Mouse (Mus musculus) forebrain, embryonic 15.5 days (tissue): ENCODE results near the gene Gm16181. TPM values are rescaled to one million over a fixed set of nuclear protein-coding genes. Genes with fewer than 3 reads are reported as not detected.

Source experiments
- ATAC-seq: fragments of 200-750 bp; cut with Nextera tagmentation; replicated peaks from 2 replicates; pipeline ENCODE4 v1.8.0; 2017; ENCODE audit warnings: mild to moderate bottlenecking, moderate TSS enrichment, moderate library complexity
- H3K27ac ChIP-seq: fragments of 300-500 bp; sonication (generic); replicated peaks from 2 replicates; pipeline ENCODE4 v1.5.1; 2015; ENCODE audit warnings: mild to moderate bottlenecking, inconsistent platforms
- H3K27me3 ChIP-seq: fragments of 300-500 bp; sonication (generic); 2 replicates; pipeline ENCODE4 v1.6.1; 2015; ENCODE audit warnings: inconsistent platforms
- H3K36me3 ChIP-seq: fragments of 300-500 bp; sonication (generic); 2 replicates; pipeline ENCODE4 v1.6.1; 2015; ENCODE audit warnings: mild to moderate bottlenecking, inconsistent platforms
- H3K4me1 ChIP-seq: fragments of 300-500 bp; sonication (generic); 2 replicates; pipeline ENCODE4 v1.6.1; 2015; ENCODE audit warnings: inconsistent platforms
- H3K4me2 ChIP-seq: fragments of 300-500 bp; sonication (generic); replicated peaks from 2 replicates; pipeline ENCODE4 v1.6.1; 2015; ENCODE audit warnings: mild to moderate bottlenecking, inconsistent platforms
- H3K4me3 ChIP-seq: fragments of 300-500 bp; sonication (generic); 2 replicates; pipeline ENCODE4 v1.5.1; 2015; ENCODE audit warnings: mild to moderate bottlenecking, inconsistent platforms
- H3K9ac ChIP-seq: fragments of 300-500 bp; sonication (generic); replicated peaks from 2 replicates; pipeline ENCODE4 v1.6.1; 2015; ENCODE audit warnings: mild to moderate bottlenecking, inconsistent platforms
- H3K9me3 ChIP-seq: fragments of 300-500 bp; sonication (generic); 2 replicates; pipeline ENCODE4 v1.6.1; 2016; ENCODE audit warnings: inconsistent platforms
- WGBS: fragments of 180-500 bp; shearing (Covaris S2); methylation state at CpG from one replicate; pipeline ENCODE4 v1.1.7; 2015; ENCODE audit warnings: mixed read lengths; 5-methylcytosine and 5-hydroxymethylcytosine counted together
- polyA plus RNA-seq: library from polyadenylated mRNA; unstranded; fragments of >200 nt; fragmentation: Nextera tagmentation; extraction: Ambion mirVana; gene quantifications from 2 replicates; pipeline ENCODE4 v1.2.1, GENCODE M21; 2015

Gm16181 gene
- polyA plus RNA-seq, 1 experiment from 2014 or later = 0.61 TPM

DNA sequence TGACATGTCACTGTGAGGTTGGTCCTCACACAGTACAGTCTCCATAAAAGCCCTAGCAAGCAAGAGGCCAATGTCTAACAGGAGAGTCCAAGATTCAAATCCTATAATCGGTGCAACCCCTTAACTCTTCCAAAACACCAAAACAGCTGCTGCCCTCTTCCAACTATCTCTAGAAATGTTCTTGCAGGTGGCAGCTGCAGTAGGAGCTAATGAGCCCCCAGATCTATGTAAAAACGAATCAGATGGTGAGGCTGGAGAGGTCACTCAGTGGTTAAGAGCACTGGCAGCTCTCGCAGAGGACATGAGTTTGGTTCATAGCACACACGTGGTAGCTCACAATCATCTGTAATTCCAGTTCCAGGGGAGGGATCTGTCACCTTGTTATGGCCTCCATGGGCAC, 35.1 kb downstream of the Gm16181 start:
- no peak overlapping the region for H3K27ac ChIP-seq
- H3K27me3 ChIP-seq = no peaks in the 10 kb centered on the region
- H3K36me3 ChIP-seq = peaks cover 37% of the 10 kb centered on the region
- H3K9ac ChIP-seq = no peak overlapping the region
- WGBS = 64% methylated on average over 4 of the region's 4 CpGs
- H3K4me3 ChIP-seq = no peak overlapping the region
- H3K9me3 ChIP-seq = no peaks in the 10 kb centered on the region
- H3K4me2 ChIP-seq = no peak overlapping the region
- 0 out of 2 replicates have a peak, but pooled peaks cover 4% of the 10 kb centered on the region for H3K4me1 ChIP-seq
- no peak for ATAC-seq

- H3K9me3 ChIP-seq = no peaks in the 10 kb centered on the region
- H3K4me2 ChIP-seq = no peak overlapping the region
- no peak overlapping the region for H3K9ac ChIP-seq
- ATAC-seq = no peak
- no peak overlapping the region for H3K4me3 ChIP-seq
- peaks cover 22% of the 10 kb centered on the region for H3K36me3 ChIP-seq
- WGBS = 70% methylated on average over 1 of the region's 1 CpGs
- H3K4me1 ChIP-seq = 0 out of 2 replicates have a peak, but pooled peaks cover 4% of the 10 kb centered on the region
- no peaks in the 10 kb centered on the region for H3K27me3 ChIP-seq
- no peak overlapping the region for H3K27ac ChIP-seq
Measured at GRCm38 (mm10) chr17:35257378-35257777, 36.7 kb downstream of the Gm16181 start.

GRCm38 (mm10) chr17:35257824-35258491, 37.3 kb downstream of the Gm16181 start:
- 9% methylated on average over 17 of the region's 17 CpGs for WGBS
- Histone ChIP-seq H3K9me3 (no peaks in the 10 kb centered on the region), H3K27ac (no peak overlapping the region), H3K4me1 (0 out of 2 replicates have a peak, but pooled peaks cover 4% of the 10 kb centered on the region), H3K27me3 (no peaks in the 10 kb centered on the region), H3K9ac (peak overlapping the region; percentile 36; the same call in 1 of the 2 replicates), H3K4me2 (peak overlapping the region; percentile 36), H3K4me3 (peak overlapping the region; percentile 19), H3K36me3 (peaks cover 16% of the 10 kb centered on the region)
- no peak for ATAC-seq

- Histone ChIP-seq H3K4me3 (no peak overlapping the region), H3K4me2 (no peak overlapping the region), H3K9ac (no peak overlapping the region), H3K36me3 (peaks cover 8% of the 10 kb centered on the region), H3K4me1 (peaks cover 9% of the 10 kb centered on the region), H3K27me3 (no peaks in the 10 kb centered on the region), H3K9me3 (no peaks in the 10 kb centered on the region), H3K27ac (no peak overlapping the region)
- WGBS = 62% methylated on average over 14 of the region's 14 CpGs
- ATAC-seq = no peak
Measured at GRCm38 (mm10) chr17:35258492-35259478, 38.2 kb downstream of the Gm16181 start.

DNA sequence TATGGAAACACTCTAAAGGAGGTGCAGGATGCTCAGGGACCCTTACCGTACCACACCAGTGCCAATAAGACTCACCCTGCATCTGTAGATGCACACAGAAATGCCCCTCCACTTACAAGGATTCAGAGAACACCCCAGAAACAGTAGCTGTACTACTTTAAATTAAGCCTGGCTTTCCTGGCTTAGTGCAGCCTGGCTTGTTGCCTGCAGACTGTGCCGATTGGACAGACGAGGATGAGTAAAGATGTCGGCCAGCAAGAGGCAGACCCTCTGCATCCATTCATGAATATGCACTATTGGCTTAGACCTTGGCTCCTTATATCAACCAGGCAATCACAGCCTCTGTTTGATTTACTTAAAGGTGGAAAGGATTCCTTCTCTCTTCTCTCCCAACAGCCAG, 39.0 kb downstream of the Gm16181 start:
- Histone ChIP-seq H3K27me3 (no peaks in the 10 kb centered on the region), H3K9ac (no peak overlapping the region), H3K4me3 (no peak overlapping the region), H3K27ac (no peak overlapping the region), H3K4me2 (no peak overlapping the region), H3K36me3 (no peaks in the 10 kb centered on the region), H3K9me3 (no peaks in the 10 kb centered on the region), H3K4me1 (peaks cover 11% of the 10 kb centered on the region)
- ATAC-seq = no peak
- WGBS = 71% methylated on average over 4 of the region's 4 CpGs

GRCm38 (mm10) chr17:35261651-35262050, 41.0 kb downstream of the Gm16181 start:
- H3K4me3 ChIP-seq = no peak overlapping the region
- no peaks in the 10 kb centered on the region for H3K27me3 ChIP-seq
- H3K36me3 ChIP-seq = no peaks in the 10 kb centered on the region
- H3K4me1 ChIP-seq = peaks cover 11% of the 10 kb centered on the region
- ATAC-seq = no peak
- H3K27ac ChIP-seq = no peak overlapping the region
- H3K4me2 ChIP-seq = no peak overlapping the region
- no peak overlapping the region for H3K9ac ChIP-seq
- WGBS = 76% methylated on average over 13 of the region's 13 CpGs
- no peaks in the 10 kb centered on the region for H3K9me3 ChIP-seq

DNA sequence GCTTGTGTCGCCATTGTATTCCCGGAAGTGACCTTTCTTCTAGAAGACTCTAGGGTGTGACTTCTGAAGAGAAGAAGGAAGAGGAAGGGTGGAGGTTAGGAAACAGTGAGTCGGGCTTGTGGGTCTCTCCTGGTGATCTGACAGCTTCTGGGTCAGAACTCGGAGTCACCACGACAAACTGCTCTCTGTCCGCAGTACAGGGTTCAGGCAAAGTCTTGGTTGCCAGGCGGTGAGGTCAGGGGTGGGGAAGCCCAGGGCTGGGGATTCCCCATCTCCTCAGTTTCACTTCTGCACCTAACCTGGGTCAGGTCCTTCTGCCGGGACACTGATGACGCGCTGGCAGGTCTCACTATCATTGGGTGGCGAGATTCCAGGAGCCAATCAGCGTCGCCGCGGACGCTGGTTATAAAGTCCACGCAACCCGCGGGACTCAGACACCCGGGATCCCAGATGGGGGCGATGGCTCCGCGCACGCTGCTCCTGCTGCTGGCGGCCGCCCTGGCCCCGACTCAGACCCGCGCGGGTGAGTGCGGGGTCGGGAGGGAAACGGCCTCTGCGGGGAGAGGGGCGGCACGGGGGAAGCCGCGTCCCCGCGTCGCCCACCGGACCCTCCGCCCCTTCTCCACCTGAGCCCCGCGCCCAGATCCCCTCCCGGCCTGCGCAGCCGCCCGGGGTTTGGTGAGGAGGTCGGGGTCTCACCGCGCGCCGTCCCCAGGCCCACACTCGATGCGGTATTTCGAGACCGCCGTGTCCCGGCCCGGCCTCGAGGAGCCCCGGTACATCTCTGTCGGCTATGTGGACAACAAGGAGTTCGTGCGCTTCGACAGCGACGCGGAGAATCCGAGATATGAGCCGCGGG, 42.3 kb downstream of the Gm16181 start, which contains the start of gene H2-D1:
Gene H2-D1, plus strand, starts transcription at position 67 of the 859 bp plus-strand sequence.
- ATAC-seq = peak; percentile 89
- no peak within 1 kb of the TSS for H3K27ac ChIP-seq
- peak within 1 kb of the TSS; percentile 97 for H3K4me2 ChIP-seq
- peaks cover 9% of the 10 kb centered on the region for H3K4me1 ChIP-seq
- H3K27me3 ChIP-seq = no peaks in the 10 kb centered on the region
- no peaks in the 10 kb centered on the region for H3K9me3 ChIP-seq
- H3K36me3 ChIP-seq = no peaks in the 10 kb centered on the region
- H3K9ac ChIP-seq = peak within 1 kb of the TSS; percentile 73
- WGBS = 2% methylated on average over 73 of the region's 73 CpGs
- peak within 1 kb of the TSS; percentile 80 for H3K4me3 ChIP-seq

DNA sequence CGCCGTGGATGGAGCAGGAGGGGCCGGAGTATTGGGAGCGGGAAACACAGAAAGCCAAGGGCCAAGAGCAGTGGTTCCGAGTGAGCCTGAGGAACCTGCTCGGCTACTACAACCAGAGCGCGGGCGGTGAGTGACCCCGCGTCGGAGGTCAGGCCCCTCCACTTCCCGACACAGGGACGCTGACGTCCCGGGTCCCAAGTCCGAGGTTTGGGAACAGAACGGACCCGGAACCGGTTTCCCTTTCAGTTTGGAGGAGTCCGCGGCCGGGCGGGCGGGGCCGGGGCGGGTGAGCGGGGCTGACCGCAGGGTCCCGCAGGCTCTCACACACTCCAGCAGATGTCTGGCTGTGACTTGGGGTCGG, 42.9 kb downstream of the Gm16181 start:
- ATAC-seq = 0 out of 2 replicates have a peak, but pooled peaks have one; percentile 12
- Histone ChIP-seq H3K27ac (no peak overlapping the region), H3K9me3 (no peaks in the 10 kb centered on the region), H3K27me3 (no peaks in the 10 kb centered on the region), H3K36me3 (no peaks in the 10 kb centered on the region), H3K9ac (peak overlapping the region; percentile 73), H3K4me3 (peak overlapping the region; percentile 80), H3K4me2 (peak overlapping the region; percentile 97), H3K4me1 (peaks cover 7% of the 10 kb centered on the region)
- under 1% methylated on average over 31 of the region's 31 CpGs for WGBS

DNA sequence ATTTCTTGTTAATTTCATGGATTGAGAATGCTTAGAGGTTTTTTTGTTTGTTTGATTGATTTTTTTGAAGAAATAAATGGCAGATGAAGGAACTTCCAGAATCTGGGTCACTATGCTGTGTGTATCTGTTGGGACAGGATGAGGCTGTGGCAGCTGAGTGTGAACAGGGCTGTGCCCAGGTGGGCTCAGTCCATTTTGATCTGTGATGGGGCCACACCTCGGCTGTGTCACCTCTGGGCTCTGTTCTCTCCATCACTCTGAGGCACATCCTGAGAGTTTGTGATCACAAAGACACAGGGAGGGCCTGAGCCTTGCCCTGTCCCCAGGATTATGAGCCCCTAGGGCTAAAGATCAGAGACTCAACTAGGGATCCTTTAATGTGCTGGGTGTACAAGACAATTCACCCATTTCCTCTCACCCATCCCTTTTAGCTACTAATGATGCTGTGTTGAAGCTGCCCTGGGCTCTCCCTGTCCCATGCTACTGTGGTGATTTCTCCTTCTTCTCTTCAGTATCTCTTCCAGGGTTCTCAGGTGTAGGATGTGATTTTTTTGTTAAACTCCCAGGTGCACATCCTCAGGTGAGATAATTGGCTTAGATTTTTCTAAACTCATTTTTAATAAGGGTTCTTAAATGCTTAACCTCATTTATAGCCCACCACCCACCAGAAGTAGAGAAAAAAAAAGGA, 46.9 kb downstream of the Gm16181 start:
- WGBS = 76% methylated on average over 1 of the region's 1 CpGs
- ATAC-seq = no peak
- H3K36me3 ChIP-seq = no peaks in the 10 kb centered on the region
- no peak overlapping the region for H3K27ac ChIP-seq
- H3K4me1 ChIP-seq = peaks cover 7% of the 10 kb centered on the region
- no peaks in the 10 kb centered on the region for H3K27me3 ChIP-seq
- H3K4me3 ChIP-seq = no peak overlapping the region
- no peaks in the 10 kb centered on the region for H3K9me3 ChIP-seq
- no peak overlapping the region for H3K4me2 ChIP-seq
- no peak overlapping the region for H3K9ac ChIP-seq

DNA sequence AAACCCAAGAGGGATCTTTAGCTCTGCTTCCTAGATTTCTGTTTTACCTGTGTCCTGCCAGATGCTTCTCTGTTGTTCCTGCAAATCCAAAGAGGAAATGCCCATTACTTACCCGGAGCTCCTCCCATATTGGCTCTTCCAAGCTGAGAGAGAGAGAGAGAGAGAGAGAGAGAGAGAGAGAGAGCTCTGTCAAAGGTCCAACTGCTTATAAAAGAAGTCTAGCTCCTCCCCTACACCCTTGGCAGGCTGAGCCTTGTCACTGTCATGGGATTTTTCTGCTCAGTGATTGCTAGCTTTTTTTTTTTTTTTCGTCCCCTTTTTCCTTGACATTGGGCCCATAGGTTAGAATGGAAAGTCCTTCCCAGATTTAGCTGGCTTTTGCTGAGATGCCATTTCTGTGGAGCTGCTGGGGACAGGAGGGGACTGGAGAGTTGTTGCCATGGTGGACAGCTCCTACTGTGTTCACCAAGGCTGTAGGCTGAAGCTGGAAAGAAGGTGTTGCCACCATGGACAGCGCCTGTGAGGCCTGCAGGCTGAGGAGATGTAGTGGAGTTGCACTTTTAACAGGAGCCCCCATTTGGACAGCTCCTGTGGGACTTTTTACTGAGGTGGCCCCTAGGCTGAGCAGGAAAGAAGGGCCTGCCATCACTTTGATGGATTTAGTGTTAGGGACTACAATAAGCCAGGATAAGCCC, 49.2 kb downstream of the Gm16181 start:
- Histone ChIP-seq H3K36me3 (no peaks in the 10 kb centered on the region), H3K4me2 (no peak overlapping the region), H3K9ac (no peak overlapping the region), H3K4me3 (no peak overlapping the region), H3K4me1 (no peaks in the 10 kb centered on the region), H3K9me3 (no peaks in the 10 kb centered on the region), H3K27me3 (no peaks in the 10 kb centered on the region), H3K27ac (no peak overlapping the region)
- WGBS = 17% methylated on average over 3 of the region's 3 CpGs
- no peak for ATAC-seq

- H3K27me3 ChIP-seq = peaks cover 13% of the 10 kb centered on the region
- 78% methylated on average over 3 of the region's 3 CpGs for WGBS
- no peak for ATAC-seq
- no peak overlapping the region for H3K4me3 ChIP-seq
- no peak overlapping the region for H3K27ac ChIP-seq
- no peak overlapping the region for H3K4me2 ChIP-seq
- H3K9me3 ChIP-seq = no peaks in the 10 kb centered on the region
- no peak overlapping the region for H3K9ac ChIP-seq
- no peaks in the 10 kb centered on the region for H3K36me3 ChIP-seq
- no peaks in the 10 kb centered on the region for H3K4me1 ChIP-seq
Measured at GRCm38 (mm10) chr17:35272249-35272648, 51.6 kb downstream of the Gm16181 start.
